Mouse (Mus musculus) inflammation-experienced regulatory T-cells, adult 6 months (primary cell): ENCODE data around the gene Vcp. TPM values are rescaled to one million over a fixed set of nuclear protein-coding genes. Genes with fewer than 3 reads are reported as not detected.

Experiments used
- ATAC-seq: one replicate; pipeline ENCODE4 v1.8.0; 2017
- polyA plus RNA-seq, 3 experiments: library from polyadenylated mRNA; unstranded; fragments of 100-300 nt; shearing (Covaris generic); gene quantifications; one replicate each; pipeline ENCODE4 v1.2.1; 2017

Gene Vcp
- polyA plus RNA-seq, 3 experiments from 2014 or later = 144 to 162 (median 154) TPM

- ATAC-seq = no peak
These were observed 31.0 kb downstream of the Vcp start, which contains the start of gene 1700022I11Rik for GRCm38 (mm10) chr4:42969304-42969703. TSS of gene 1700022I11Rik (plus strand) at chr4:42969604.

- peak; percentile 87 for ATAC-seq
These were observed 35.1 kb downstream of the Vcp start for GRCm38 (mm10) chr4:42965039-42965719.

GRCm38 (mm10) chr4:42963480-42963879 lies 36.8 kb downstream of the Vcp start:
- ATAC-seq = no peak

GRCm38 (mm10) chr4:42961592-42961991 lies 38.7 kb downstream of the Vcp start:
- peak; percentile 76 for ATAC-seq

- no peak for ATAC-seq
These were observed 40.9 kb downstream of the Vcp start for GRCm38 (mm10) chr4:42959382-42959781.

GRCm38 (mm10) chr4:42958942-42959341 lies 41.4 kb downstream of the Vcp start:
- no peak for ATAC-seq

- no peak for ATAC-seq
These were observed 42.3 kb downstream of the Vcp start for GRCm38 (mm10) chr4:42957979-42958378.

- ATAC-seq = no peak
These were observed 43.0 kb downstream of the Vcp start for GRCm38 (mm10) chr4:42957306-42957705.

GRCm38 (mm10) chr4:42956581-42956980 lies 43.7 kb downstream of the Vcp start:
- no peak for ATAC-seq

GRCm38 (mm10) chr4:42955200-42955599 lies 45.1 kb downstream of the Vcp start:
- ATAC-seq = no peak

- no peak for ATAC-seq
These were observed 46.0 kb downstream of the Vcp start for GRCm38 (mm10) chr4:42954297-42954696.

- ATAC-seq = no peak
These were observed 46.7 kb downstream of the Vcp start for GRCm38 (mm10) chr4:42953435-42954094.

GRCm38 (mm10) chr4:42952563-42952962 lies 47.7 kb downstream of the Vcp start:
- no peak for ATAC-seq

GRCm38 (mm10) chr4:42951206-42952195 lies 48.8 kb downstream of the Vcp start:
- no peak for ATAC-seq

GRCm38 (mm10) chr4:42950065-42950558 lies 50.2 kb downstream of the Vcp start:
- ATAC-seq = peak; percentile 55

- ATAC-seq = peak; percentile 95
These were observed 50.6 kb downstream of the Vcp start, which contains the start of gene Dnajb5 for GRCm38 (mm10) chr4:42949676-42950051. TSS of gene Dnajb5 (plus strand) at chr4:42949814.

- ATAC-seq = peak; percentile 20
These were observed 51.1 kb downstream of the Vcp start for GRCm38 (mm10) chr4:42949051-42949675.

- ATAC-seq = no peak
These were observed 51.8 kb downstream of the Vcp start for GRCm38 (mm10) chr4:42948527-42948926.

GRCm38 (mm10) chr4:42946733-42947290 lies 53.5 kb downstream of the Vcp start:
- ATAC-seq = no peak

GRCm38 (mm10) chr4:42945952-42946351 lies 54.4 kb downstream of the Vcp start:
- ATAC-seq = no peak

GRCm38 (mm10) chr4:42945445-42945844 lies 54.9 kb downstream of the Vcp start:
- no peak for ATAC-seq

- ATAC-seq = no peak
These were observed 55.3 kb downstream of the Vcp start for GRCm38 (mm10) chr4:42945043-42945442.
